Mouse (Mus musculus) erythroblast, adult 5-6 weeks (primary cell): ENCODE measurements around the gene Adam12. TPM values are rescaled to one million over a fixed set of nuclear protein-coding genes. Genes with fewer than 3 reads are reported as not detected.

Source experiments
- ATAC-seq: replicated peaks from 2 replicates; pipeline ENCODE4 v1.8.0; 2016; ENCODE audit warnings: moderate number of reproducible peaks, mild to moderate bottlenecking, moderate TSS enrichment, inconsistent platforms; ENCODE audit not compliant: poor library complexity, low FRiP score, severe bottlenecking
- total RNA-seq, 2 experiments: library from RNA; stranded (forward) in 1 of 2; stranded (reverse) in 1 of 2; fragments of 150-400 nt in 1 of 2; fragments of 200-764, 138-1000 nt in 1 of 2; gene quantifications; 2 replicates each; pipeline versions ENCODE4 v1.2.3 to v1.2.4; 2015 to 2017; ENCODE audit warnings: low replicate concordance in 2 of 2

Gene Adam12
- total RNA-seq, 2 experiments from 2014 or later = not detected

- no peak for ATAC-seq
Observed at GRCm38 (mm10) chr7:134028281-134028830, 203.6 kb downstream of the Adam12 start.

DNA sequence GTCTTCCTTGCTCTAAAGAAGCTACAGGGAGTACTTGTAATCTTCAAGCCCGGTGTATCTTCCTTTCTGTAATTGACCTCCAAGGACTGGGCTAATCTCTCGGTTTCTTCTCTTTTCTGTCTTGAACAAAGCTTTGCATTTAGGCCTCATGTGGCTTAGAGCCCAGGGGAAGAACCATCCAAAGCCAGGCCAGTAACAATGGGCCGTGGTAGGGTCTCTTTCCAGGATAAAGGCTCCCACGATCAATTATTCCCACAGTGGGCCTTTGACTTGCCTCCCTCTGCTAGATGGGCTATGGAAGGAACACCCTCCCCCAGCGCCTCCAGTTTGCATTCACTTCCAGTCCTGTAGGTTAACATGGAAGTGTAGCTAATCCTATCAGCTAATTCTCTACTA, 204.9 kb downstream of the Adam12 start:
- ATAC-seq = no peak

- no peak for ATAC-seq
Observed at GRCm38 (mm10) chr7:134026200-134027019, 205.5 kb downstream of the Adam12 start.

- no peak for ATAC-seq
Observed at GRCm38 (mm10) chr7:134022157-134022885, 209.6 kb downstream of the Adam12 start.

- no peak for ATAC-seq
Observed at GRCm38 (mm10) chr7:134015226-134015625, 216.7 kb downstream of the Adam12 start.

GRCm38 (mm10) chr7:134014733-134015132, 217.2 kb downstream of the Adam12 start:
- no peak for ATAC-seq

DNA sequence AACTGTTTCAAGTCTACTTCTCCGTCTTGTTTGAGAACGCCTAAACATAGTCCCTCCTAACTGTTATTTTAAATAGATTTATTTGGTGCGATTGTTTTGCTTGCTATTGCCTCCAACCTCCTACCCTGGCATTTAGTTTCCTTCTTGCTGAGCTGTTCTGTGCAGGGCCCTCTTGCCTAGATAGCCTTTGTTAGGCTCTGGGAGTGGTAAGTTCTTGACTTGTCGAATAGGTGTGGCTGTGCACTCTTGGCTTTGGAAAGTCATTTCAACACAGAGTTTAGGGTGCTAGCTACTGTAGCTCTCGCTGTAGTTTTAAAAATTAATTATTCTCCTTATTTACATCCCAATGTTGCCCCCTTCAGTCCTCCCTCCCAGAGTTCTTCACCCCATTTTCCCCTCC, 222.8 kb downstream of the Adam12 start:
- no peak for ATAC-seq

DNA sequence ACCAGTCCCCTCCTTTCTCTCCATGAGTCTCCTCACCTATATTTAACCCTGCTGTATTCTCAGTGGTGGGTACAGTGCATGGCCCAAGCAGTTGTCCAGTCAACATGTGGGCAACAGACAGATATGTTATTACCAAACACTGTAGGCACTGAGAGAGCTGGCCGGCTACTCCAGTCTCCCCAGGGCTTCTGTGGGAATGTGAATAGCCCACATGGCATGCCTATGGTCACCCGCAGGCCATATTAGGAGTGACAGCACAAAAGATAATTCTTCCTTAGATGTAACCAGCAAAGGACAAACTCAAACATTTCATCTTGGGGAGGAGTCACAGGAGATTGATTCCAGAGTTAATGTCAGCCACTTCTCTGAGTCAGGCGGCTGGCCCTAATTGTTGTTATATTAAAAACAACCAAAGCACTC, 224.0 kb downstream of the Adam12 start:
- ATAC-seq = no peak

DNA sequence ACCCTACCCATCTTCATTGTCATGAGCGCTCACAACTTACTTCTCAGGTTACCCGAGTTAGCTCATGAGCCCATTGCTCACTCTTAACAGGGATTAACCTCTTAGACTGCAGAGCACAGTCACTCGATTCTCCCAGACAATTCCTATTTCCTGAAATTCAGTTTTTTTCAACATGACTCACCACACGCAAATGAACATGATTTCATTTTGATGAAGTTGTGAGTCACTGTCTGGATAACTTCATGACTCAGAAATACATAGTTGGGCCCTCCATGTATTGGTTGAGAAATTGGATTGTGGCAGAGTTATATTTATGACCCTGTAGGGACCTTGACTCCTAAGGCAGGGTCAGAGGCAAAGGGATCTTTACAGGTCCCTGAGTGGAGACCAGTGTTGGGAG, 230.4 kb downstream of the Adam12 start:
- no peak for ATAC-seq

- no peak for ATAC-seq
Observed at GRCm38 (mm10) chr7:133990930-133991329, 241.0 kb downstream of the Adam12 start.

- ATAC-seq = no peak
Observed at GRCm38 (mm10) chr7:133988356-133988755, 243.6 kb downstream of the Adam12 start.

GRCm38 (mm10) chr7:133986201-133986600, 245.7 kb downstream of the Adam12 start:
- no peak for ATAC-seq

DNA sequence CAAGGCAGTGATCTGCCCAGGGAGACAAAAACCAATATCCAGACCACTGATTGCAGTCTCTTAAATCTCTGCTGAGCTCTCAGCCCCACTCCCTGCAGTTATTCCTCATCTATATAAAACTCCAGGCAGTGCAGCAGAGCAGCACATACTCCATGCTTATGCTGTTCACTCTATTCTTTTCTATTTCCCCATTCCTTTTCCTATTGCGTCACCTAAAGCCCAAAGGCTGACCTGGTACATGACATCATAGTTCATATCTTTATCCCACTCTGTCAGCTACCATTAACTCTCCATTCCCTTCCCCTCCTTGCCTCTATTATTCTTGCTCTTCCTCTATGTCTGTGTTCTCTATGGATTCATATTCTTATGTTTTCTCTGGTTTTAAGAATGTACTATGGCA, 246.3 kb downstream of the Adam12 start:
- ATAC-seq = no peak

- no peak for ATAC-seq
Observed at GRCm38 (mm10) chr7:133976388-133977122, 255.4 kb downstream of the Adam12 start.

- ATAC-seq = no peak
Observed at GRCm38 (mm10) chr7:133971086-133971485, 260.9 kb downstream of the Adam12 start.

- no peak for ATAC-seq
Observed at GRCm38 (mm10) chr7:133970407-133970806, 261.5 kb downstream of the Adam12 start.

GRCm38 (mm10) chr7:133967906-133968305, 264.0 kb downstream of the Adam12 start:
- no peak for ATAC-seq

- no peak for ATAC-seq
Observed at GRCm38 (mm10) chr7:133963501-133963900, 268.4 kb downstream of the Adam12 start.

DNA sequence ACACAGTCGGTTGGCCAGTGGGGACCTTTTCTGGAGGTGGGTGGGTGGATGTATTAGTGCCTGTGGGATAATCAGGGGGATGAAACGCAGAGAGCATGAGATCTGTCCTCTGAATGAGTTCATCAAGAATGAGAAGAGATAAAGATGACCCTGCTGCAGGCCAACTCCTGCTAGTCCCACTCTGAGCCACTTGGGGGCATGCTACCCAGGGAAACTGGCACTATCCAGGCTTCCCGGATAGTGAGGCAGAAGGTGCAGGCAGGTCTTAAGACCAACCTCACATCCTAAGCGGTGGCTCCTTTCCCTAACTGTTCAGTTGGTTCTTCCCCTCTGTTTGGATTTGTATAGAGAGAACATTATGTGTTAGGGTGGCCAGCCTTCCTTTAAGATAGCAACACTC, 272.7 kb downstream of the Adam12 start:
- no peak for ATAC-seq

GRCm38 (mm10) chr7:133957873-133958272, 274.1 kb downstream of the Adam12 start:
- ATAC-seq = no peak
